Mouse (Mus musculus): ENCODE measurements around the gene Eif2b4. TPM values are rescaled to one million over a fixed set of nuclear protein-coding genes. Genes with fewer than 3 reads are reported as not detected.

The Eif2b4 gene
- total RNA-seq, 2 experiments from 2014 or later: 39.0 to 39.5 TPM

DNA sequence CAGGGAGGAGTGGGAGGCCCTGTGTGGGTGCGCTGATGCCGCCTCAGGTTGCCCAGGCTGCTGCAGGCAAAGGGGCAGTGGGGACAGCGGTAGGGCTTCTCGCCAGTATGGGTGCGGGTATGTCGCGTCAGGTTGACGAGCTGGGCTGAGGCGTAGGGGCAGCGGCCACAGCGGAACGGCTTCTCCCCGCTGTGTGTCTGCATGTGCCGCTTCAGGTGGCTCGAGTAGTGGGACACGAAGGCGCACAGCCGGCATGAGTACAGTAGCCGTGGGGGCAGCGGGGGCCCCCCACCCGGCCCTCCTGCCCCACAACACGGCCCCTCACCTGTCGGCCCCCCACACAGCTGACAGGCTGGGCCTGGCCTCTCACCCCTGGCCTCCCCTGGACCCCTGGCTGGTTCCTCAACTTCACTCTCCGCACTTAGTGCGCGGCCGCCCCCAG, 7.1 kb upstream of the Eif2b4 start:
- DNase-seq (ENCODE audit: low spot score in 2 of 2): no peak

DNA sequence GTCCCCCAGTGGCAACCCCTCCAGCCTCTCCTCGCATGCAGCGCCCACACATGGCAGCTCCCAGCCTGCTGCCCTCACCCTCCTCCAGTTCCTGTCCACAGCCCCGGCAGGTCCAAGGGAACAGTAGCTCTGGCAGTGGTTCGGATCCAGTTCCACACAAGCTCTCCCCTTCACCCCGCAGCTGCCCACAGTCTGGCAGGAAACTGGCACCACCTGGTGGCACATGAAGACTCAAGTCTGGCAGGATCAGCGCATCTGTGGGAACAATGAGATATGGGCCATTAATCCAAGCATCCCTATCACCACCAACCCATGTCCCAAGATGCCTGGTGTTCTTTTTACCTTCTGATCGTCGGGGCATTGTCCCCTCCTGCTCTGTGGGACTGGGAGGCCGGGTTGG, 6.7 kb upstream of the Eif2b4 start:
- DNase-seq (ENCODE audit: low spot score in 2 of 2): no peak

DNA sequence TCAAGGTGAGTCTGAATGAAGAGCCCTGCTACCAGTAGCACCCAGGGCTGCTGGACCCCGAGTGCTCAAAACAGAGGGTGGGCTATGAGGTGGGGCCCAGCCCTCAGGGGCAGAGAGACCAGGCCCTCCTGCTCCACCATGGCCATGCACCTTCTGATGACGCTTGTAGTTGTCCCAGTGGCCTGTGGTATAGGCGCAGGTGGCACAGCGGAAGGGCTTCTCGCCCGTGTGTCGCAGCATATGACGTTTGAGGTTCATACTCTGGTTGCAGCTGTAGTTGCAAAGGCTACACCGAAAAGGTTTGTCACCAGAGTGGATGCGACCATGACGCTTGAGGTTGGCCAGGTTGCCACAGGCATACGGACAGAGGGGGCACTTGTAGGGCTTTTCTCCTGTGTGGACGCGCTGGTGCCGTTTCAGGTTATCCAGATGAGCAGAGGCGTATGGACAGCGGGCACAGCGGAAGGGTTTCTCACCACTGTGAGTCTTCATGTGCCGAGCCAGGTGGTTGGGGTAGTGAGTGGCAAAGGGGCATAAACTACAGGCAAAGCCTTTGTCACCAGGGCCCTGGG, 6.2 kb upstream of the Eif2b4 start:
- no peak for DNase-seq (ENCODE audit: low spot score in 2 of 2)

DNA sequence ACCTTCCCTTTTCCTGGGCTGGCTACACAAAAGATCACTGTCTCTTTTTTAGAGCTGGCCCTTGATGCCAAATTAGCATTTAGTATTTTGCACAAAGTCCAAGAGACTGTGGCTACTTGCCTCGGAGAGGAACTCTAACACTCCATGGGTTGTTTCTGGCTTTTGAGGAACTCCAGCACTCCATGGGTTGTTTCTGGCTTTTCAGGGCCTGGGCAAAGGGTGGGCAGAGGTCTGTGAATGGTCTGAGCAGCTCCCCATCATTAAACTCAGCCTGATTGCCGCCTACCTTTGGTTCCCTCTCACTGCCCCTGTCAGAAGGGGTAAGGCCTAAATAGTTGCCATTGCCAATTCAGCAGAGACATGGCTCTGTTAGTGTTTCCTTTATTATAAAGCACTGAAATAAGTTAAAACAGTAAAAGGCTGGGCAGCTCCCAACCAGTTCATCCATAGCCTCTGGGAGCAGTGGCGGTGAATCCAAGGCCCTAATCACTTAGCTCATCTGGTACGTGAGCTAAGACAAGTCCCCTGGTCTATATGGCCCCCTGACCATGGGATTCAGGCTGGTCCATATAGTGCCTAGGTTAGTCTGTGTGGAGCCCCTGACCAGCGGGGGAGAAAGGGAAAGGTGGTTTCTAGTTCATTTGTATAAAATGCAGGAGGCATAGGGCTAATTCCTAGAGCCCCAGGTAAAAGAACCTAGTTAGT, 5.5 kb upstream of the Eif2b4 start:
- DNase-seq (ENCODE audit: low spot score in 2 of 2): no peak

DNA sequence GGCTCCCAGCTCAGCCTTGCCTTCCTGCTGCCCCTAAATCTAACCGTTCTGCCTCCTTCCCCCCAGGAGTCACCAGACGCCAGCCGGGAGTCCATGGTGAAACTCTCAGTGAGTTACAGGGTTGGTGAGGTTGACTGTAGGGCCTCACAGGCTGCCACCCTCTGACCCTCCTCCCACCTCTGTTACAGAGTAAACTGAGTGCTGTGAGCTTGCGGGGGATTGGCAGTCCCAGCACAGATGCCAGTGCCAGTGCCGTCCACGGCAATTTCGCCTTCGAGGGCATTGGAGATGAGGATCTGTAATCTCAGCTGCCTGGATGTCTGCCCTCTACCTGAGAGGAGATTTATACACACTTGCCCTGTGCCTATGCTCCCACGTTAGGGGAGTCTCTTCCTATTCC, 4.9 kb upstream of the Eif2b4 start:
- DNase-seq (ENCODE audit: low spot score in 2 of 2): no peak

DNA sequence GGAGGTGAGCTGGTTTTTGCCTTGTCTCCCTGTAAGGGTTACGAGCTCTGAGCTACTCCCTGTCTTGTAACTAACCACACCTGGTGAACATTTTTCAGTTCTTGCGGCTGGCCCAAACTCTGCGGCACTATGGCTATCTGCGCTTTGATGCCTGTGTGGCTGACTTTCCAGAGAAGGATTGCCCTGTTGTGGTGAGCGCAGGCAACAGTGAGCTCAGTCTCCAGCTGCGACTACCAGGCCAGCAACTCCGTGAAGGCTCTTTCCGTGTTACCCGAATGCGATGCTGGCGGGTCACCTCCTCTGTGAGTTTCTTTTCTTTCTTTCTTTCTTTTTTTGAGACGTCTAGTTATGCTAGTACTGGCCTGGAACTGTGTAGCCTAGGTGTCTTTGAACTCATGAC, 3.8 kb upstream of the Eif2b4 start:
- DNase-seq (ENCODE audit: low spot score in 2 of 2): no peak

DNA sequence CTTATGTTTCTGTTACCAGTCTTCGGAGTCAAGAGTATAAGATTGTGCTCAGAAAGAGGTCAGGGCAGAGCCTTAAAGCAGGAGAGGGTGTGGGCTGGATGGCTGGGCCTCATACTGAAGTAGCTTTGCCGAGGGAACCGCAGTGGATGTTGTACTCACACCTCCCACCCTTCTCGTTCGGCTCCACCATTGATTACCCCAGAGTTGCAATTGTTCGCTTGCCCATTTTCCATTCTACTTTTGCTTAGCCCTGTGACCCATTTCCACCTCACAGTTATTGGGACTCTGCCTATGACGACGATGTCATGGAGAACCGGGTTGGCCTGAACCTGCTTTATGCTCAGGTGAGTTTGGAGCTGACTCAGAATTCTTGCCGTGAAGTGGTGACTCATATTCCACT, 3.0 kb upstream of the Eif2b4 start:
- DNase-seq (ENCODE audit: low spot score in 2 of 2): no peak

DNA sequence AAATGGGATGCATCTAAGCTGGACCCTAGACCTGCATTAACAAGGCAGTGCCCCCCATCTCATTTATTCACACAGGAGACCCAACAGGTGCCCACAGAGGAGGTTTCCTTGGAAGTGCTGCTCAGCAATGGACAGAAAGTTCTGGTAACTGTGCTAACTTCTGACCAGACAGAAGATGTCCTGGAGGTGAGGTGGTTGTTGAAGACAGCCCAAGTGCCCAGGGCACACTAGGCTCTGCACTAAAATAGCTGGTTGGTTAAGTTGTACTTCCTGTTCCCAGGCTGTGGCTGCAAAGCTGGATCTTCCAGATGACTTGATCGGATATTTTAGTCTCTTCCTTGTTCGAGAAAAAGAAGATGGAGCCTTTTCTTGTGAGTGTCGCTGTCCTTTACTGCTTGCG, 2.4 kb upstream of the Eif2b4 start:
- no peak for DNase-seq (ENCODE audit: low spot score in 2 of 2)

DNA sequence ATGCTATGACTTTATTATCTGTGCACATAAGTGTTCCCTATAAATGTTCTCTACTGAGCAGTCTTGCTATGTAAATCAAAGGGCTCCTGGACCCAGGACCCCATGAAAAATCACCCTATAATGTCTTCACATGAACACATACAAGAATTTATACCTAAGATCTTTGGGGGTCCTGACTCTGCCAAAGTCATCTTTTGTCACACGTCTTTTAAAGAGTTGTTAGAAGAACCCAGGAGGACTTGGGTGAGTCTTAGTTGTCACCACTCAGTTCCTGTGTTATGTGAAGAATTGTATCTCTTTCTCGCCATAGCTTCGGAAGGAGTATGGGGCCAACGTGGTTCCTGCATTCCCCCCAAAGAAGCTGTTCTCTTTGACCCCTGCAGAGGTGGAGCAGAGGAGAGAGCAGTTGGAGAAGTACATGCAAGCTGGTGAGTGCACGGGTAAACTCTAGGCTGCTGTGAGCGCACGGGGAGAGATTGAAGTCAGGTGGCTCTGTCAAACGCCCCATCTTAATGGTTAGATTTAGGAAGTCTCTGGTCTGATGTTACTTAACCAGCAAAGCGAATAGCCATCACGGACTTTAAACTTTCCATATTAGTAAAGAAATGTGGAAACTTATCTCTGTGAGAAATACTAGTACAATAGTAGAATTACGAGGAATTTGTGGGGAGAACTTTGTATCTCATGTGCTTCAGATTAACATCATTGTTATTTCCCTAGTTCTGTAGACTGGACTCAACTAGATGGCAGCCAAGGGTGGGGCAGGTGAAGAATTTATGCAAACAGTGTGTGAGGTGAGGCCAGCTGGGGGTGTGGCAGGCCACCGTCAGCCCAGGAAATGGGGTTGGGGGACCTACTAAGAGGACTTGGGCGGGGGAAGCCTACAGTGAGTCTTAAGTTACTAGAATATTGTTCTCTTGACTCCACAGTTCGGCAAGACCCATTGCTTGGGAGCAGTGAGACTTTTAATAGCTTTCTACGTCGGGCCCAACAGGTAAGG, 1.6 kb upstream of the Eif2b4 start:
- DNase-seq (ENCODE audit: low spot score in 2 of 2): no peak

DNA sequence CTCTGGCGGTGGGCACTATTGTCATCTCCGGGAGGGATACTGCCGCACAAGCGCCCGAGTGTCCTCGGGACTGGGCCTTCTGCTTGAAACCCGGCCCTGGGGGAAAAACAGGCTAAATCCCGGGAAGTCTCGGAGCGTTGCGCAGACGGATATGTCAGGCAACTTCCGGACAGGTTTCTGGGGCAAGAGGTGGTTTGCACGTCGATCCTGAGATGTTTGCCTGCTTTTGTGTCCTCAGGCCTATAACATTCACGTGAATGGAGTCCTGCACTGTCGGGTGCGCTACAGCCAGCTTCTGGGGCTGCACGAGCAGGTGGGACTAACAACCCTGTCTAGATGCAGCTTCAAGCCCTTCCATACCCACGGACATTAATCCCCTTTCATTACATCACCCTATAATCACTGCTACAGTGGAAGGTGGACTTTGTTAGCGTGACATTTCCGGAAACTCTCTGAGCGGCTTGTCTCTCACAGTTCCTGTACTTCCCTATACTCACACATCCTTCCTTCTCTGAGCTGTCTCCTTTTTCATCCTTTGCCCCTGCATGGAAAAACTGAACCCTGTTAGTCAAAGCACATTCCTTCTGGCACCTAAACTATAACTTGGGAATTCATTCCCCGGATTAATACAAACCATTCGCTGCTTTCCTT, 526 bp upstream of the Eif2b4 start:
- DNase-seq (ENCODE audit: low spot score in 2 of 2): no peak

DNA sequence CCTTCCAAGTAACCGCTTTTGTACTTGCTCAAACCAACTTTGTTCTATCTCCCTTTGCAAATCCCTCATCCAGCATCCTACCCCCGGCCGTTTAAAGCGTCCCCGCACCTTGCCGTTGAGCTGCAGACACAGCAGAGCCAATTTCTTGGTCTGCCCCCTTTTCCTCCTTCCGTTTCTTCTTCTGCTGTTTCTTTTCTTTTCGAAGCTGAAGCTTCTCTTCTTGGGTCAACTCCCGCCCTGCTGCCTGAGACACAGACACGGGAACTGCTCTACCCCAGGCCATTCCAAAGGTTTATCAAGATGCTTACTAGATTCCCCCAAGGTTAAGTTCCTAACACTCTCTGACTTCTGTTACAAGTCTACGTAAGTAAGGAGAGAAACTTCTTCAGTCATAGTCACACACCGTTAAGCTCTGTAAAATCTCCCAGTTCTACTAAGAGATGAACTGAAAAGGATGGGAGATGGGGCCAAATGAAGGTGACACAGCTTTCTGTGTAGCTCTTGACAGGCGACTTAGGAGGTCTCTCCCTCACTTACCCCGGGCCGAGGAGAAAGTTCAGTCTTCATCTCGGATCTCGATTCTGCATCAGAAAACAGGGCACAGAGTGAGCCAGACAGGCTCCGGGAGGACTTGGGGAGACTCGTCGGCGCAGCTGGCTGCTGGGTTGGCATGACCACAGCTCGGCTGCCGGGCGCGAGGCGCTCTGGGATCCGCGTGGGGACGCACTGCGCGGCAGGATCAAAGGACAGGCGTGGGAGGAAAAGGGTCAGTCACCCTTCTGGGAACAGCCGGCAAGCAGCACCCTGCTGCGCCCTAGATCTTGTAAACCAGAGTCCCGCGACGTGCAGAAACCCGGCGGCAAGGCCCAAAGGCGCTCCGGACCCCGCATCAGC, 938 bp downstream of the Eif2b4 start:
- no peak for DNase-seq (ENCODE audit: low spot score in 2 of 2)

DNA sequence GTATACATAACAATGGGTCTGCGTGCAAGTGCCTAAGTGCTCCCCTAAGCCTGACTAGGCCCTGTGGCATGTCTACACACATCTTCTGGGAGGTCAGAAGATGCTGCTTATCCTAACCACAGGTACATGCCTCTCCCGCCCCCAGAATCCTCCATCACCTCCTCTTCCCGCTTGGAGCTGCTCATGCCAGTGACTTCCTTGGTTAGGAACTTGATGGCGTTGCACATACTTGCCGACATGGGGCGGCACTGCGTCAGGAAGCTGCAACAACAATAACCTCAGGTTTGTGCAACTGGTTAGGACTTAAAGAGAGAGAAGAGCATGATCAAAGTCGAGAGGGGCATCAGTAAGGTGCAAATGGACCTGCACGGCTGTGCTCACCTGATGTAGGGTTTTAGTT, 3.0 kb downstream of the Eif2b4 start:
- no peak for DNase-seq (ENCODE audit: low spot score in 2 of 2)

DNA sequence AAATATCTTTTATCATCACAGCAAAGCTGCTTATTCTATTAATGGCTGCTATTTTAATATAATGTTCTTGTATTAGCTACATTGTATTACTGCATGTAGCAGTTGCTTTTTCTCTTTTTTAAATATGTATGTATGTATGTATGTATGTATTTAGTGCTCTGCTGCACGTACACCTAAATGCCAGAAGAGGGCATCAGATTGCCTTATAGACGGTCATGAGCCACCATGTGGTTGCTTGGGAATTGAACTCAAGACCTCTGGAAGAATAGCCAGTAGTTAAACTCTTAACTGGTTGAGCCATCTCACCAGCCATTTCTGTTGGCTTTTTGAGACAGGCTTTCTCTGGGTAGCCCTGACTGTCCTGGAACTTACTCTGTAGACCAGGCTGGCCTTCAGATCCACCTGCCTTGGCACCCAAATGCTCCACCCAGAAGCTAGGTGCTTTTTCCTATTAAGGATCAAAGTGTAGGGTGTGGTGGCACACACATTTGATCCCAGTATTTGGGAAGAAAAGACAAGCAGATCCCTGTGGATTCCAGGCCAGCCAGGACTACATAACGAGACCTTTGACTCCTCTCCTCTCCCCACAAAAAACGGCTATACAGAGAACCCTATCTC, 4.9 kb downstream of the Eif2b4 start:
- DNase-seq (ENCODE audit: low spot score in 2 of 2): no peak

DNA sequence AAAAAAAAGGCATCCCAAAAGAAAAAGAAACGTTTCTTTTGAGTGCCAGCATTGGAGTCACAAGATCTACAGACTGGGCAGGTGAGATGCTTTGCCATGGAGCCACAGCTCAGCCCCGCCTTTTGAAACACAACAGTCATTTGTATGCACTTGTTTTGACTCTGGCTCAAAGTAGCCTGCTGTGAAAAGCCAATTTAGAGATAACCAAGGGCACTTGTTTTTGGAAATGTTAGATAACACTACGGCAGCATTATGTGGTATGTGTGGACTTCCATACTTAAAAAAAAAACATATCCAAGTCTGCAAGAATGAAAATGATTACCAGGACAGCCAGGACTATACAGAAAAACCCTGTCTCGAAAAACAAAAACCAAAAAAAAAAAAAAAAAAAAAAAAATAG, 9.6 kb downstream of the Eif2b4 start:
- no peak for DNase-seq (ENCODE audit: low spot score in 2 of 2)

DNA sequence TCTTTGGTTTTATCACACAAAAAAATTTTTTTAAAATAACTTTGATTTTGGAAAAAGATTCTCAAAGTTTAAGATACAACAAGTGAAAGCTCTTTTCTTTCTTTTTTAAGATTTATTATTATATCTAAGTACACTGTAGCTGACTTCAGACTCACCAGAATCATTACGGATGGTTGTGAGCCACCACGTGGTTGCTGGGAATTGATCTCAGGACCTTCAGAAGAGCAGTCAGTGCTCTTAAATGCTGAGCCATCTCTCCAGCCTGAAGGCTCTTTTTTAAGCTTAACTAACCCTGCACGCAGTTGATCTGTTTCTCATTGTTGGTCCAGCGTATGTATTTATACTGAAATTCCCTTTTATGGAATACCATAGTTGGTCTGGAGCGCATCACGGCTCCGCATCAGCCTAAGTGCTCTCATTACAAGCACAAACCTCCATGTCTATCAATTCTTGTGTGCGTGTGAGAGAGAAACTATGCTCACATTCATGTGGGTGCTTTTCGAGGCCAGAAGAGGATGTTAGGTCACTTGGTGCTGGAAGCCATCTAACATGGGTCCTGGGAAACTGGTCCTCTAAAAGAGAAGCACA, 12.0 kb downstream of the Eif2b4 start:
- no peak for DNase-seq (ENCODE audit: low spot score in 2 of 2)

DNA sequence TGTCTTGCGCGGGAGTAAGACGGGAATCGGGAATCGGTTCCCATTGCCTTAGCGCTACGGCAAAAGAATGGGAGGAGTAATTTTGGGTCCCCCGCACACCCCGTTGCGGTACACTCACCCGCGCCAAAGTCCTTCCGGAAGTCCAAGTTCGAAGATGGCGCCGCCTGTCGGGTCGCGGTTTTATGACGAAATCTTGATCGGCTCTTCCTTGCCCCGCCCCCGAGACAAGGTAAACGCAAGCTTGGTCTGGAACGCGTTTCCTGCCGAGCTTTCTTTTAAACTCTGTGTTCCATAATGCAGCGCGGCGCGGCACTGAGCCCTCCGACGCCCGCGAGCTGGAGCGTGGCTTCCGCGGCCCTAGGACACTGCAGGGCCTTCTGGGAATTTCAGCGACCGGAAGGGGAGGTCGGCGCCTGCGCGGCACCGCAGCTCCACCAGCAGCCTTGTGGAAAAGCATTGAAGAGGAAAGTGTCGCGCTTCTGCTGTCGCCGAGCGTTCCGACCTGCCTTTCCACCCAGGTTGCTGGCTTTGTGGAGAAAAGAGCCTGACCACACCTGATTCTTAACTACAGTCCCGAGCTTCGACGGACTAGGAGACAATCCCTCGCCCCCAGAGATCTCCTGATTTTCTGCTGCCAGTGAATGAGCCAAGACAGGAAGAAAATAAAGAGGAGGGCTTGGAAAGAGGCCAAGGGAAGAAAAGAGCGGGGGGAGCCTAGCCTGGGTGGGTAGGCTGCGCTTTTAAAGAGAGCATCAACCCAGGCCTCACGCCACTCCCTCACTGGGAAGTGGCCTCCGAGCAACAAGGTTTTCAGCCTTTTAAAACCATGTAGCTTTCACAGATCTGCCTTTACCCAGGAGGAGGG, 13.2 kb downstream of the Eif2b4 start, which contains the start of the genes Gm29609 and Gtf3c2:
Gm29609 (minus strand) TSS at position 146 of the 865 bp plus-strand sequence.
Gtf3c2 (minus strand) TSS at position 379 of the 865 bp plus-strand sequence.
- peak; percentile 97 to 98 for DNase-seq (ENCODE audit: low spot score in 2 of 2)

DNA sequence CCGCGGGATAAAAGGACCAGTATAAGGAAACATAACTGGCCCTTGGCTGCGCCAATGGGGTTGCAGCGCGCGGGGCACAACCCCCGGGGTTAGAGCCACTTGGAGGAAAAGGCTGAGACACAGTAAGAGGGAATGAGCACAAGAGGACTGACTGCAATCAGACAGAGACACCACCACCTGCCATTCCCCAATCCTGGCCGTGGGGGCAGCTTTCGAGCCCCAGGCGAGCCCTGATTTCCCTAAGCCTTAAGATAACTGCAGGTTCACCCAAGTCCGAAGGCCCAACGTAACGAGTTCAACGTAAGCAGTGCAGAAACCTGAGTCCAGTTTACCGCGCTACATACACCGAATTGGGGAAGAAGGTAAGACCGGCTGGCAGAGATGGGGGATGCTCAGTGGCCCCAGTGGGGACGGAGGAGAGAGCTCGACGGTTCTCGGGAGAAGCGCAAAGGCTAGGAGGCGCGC, 13.9 kb downstream of the Eif2b4 start:
- DNase-seq (ENCODE audit: low spot score in 2 of 2): no peak

DNA sequence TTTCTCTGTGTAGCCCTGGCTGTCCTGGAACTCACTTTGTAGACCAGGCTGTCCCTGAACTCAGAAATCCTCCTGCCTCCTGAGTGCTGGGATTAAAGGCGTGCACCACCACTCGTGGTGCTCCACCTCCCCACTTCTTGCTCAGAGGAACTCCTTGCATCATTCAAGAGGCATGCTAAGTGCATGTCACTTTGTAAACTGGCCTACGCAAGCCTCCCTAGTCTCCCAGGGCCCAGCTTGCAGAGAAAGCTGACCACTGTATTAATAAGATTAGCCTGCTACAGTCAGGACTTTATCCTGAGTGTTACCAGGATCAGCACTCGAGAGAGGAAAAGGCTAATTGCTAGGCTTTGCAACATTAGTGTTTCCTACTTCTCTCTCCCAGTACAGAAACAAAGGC, 24.6 kb downstream of the Eif2b4 start:
- no peak for DNase-seq (ENCODE audit: low spot score in 2 of 2)

Data from layer of hippocampus, adult 18-20 months (tissue).